Mouse (Mus musculus): ENCODE results near the gene Fahd1. TPM values are rescaled to one million over a fixed set of nuclear protein-coding genes. Genes with fewer than 3 reads are reported as not detected.

Gene Fahd1
- 30.6 TPM for polyA plus RNA-seq (2015; fragmentation: Illumina TruSeq; extraction: RNeasy Lipid Tissue Mini Kit (QIAGEN cat#74804); ENCODE audit: low read depth, low replicate concordance)

DNA sequence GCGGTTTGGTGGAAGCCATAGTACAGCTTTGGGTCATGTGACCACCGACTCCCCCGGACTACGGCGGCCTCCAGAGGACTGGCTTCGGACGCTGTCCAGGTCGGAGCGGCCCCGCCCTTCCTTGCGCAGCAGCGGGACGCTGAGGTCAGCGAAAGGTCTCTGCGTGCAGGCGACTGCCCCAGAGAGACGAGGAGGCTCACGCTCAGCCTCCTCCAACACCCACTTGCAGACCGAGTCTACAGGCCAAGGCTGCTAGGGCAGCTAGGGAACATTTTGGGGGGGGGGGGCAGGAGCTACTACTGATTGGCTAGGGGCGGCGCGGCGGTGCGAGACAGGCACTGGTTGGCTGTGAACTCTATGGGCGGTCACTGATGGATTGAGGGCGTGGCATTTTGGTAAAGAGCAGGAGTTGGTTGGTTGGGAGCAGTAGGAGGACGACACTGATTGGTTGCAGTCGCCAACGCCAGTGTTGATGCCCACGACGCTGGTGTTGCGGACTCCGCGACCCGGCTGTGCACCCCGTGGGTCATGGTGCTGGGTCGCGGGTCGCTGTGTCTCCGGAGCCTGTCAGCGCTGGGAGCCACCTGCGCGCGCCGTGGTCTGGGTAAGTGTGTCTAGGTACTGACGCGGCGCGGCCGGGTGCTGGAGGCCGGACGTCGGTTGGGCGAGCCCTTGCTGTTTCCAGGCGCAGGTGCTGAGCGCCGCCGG is at the start of gene Fahd1:
Gene Fahd1 (minus strand): TSS at position 300 of the 708 bp plus-strand sequence.

DNA sequence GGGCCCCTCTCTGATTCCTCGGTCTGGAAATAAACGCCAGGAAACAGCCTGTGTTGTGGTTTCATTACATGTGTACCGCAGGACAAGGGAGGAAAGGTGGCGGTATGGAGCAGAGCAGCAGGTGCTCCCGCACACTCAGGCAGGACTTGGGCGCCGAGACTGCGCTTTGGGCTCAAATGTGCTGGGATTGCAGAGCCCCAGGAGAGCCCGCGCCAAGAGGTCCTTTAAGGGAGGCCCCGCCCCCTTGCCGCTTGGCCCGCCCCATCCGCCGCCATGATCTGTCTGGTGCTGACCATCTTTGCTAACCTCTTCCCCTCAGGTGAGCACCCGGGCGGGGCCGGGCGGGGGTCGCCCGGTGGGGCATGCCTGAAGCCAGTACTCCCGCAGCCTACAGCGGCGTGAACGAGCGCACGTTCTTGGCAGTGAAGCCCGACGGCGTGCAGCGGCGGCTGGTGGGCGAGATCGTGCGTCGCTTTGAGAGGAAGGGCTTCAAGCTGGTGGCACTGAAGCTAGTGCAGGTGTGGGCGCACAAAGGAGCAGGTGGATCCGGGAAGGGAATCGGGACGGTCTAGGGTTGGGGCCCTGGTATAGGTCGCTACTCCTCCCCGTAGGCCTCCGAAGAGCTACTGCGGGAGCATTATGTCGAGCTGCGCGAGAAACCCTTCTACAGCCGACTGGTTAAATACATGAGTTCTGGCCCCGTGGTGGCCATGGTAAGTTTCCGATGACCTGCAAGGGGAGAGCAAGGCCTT is 46.3 kb upstream of the Fahd1 start, which contains the start of gene Nme3:
Gene Nme3 (plus strand): TSS at position 260 of the 752 bp plus-strand sequence.

DNA sequence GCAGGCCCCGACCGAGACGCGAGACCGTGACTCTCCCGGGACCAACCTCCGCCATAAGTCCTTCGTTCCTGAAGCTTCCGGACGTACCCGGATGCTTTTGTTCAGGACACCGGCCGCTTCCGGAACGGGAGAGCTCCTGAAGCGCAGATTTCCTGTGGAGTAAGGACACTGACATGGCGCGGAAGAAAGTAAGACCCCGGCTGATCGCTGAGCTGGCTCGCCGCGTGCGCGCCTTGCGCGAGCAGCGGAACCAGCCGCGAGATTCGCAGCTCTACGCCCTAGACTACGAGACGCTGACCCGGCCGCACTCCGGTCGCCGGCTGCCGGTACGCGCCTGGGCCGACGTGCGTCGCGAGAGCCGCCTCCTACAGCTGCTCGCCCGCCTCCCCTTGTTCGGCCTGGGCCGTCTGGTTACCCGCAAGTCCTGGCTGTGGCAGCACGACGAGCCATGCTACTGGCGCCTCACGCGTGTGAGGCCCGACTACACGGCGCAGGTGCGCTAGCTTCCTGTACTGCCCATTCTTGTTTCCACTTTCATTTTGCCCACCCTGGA is 44.9 kb upstream of the Fahd1 start, which contains the start of the genes Eme2 and Mrps34:
Gene Eme2 (minus strand): TSS at position 93 of the 553 bp plus-strand sequence.
Gene Mrps34 (plus strand): TSS at position 122 of the 553 bp plus-strand sequence.

DNA sequence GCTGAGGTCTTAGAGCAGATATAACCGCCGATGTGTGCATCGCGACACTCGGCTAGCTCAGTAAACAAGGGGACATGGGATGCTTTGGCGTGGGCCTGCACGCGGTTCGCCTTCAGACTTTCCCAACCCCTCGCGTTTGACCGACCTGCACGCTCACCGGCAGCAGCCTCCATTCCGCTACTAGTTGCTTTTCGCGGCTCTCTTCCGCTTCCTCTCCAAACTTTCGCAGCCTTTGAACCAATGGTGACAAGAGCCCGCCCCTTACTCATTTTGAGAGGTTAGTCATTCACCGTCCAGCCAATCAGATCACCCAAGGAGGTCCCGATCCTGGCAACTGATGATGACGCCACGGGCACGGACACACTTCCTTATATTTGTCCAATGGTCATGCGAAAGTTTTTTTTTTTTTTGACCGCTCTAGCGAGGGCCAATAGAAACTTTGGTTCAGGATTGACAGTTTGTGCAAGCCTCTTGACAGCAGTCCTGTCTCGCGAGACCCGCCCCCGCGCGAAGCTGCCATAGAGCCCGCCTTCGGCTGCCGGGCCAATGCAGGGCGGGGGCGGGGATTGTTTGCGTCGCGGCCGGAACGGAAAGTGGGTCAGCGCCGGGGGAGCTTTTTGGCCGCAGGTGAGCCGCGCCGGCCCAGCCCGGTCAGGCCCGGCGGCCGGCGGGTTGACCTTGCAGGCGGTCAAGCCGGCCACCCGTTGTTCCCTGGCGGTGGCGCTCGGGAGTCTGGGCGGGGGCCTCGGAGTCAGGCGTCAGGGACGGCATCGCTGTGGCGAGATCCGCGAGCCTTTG is 36.2 kb upstream of the Fahd1 start, which contains the start of the genes Nubp2 and Spsb3:
Gene Nubp2 (minus strand): TSS at position 216 of the 798 bp plus-strand sequence.
Gene Spsb3 (plus strand): TSS at position 510 of the 798 bp plus-strand sequence.

DNA sequence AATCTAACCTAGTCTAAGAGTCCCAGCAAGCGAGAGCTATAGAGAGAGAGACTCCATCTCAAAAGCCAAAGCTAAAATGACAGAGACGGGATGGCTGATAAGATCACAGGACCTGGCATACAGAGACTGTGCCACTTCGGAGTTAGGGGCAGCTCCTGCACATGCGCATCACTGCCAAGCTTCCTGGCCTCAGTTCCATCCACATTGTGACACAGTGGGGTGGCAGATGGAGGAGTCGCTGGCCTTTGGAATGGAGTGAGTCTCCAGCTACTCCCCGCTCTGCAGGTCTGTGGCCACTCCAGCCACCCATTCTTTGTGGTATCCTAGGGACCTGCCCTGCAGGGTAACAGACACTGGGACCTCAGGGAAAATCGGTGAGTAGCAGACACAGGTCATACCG is 15.6 kb upstream of the Fahd1 start, which contains the start of gene Igfals:
Gene Igfals (plus strand): TSS at position 222 of the 400 bp plus-strand sequence.

GRCm38 (mm10) chr17:24839842-24840241 is 10.3 kb downstream of the Fahd1 start, which contains the start of gene Hagh:
Gene Hagh, plus strand, starts transcription at chr17:24840143.

DNA sequence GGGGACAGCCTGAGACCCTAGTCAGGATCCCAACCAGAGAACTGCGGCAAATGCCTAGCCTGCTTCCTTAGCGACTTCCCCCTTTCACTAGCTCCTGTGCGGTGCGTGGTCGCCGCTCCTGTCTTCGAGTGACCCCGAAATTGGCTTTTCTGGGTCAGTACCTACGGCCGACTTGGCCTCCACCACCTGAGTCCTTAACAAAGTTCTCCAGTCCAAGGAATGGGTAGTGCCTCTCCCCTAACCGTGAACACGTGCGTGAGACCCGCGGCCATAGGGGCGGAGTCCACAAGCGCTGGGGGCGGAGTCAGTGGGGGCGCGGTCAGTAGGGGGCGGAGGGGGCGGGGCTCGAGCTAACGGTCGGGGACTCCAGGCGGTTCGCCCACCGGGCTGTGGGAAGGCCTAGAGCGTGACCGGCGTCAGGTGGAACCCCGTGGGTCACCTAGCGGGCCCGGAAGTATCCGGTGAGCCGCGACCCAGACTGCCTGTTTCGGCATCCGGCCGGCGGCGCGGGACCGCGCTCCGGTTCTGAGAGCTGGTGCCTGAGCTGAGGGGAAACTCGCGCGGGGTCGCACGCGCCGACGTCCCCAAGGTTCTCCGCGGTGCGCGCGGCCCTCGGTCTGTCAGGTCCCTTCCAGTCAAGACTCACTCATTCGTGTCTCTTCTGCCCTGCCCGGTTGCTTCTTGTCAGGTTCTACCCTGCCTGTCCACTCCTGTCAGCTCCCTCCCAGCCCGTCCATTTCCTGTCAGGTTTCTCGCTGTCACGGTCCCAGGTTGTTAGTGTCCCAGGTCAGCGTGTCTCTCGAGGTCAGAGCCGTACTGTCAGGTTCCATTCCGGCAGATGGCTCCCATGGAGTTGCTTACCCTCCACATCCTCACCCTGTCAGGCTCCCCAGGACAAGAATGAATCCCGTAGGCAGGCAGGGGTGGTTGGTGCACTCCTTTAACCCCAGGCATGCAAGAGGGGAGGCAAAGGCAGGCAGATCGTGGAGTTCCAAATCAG is 45.9 kb downstream of the Fahd1 start, which contains the start of gene Meiob:
Gene Meiob (plus strand): TSS at position 338 of the 1,000 bp plus-strand sequence.

Other genes starting within 250 kb of the Fahd1 start
- 97.7 TPM for gene Tsc2, start 217.7 kb downstream of the Fahd1 start, polyA plus RNA-seq (2015; fragmentation: Illumina TruSeq; extraction: RNeasy Lipid Tissue Mini Kit (QIAGEN cat#74804); ENCODE audit: low read depth, low replicate concordance)
- gene Nthl1, start 217.7 kb downstream of the Fahd1 start, polyA plus RNA-seq (2015; fragmentation: Illumina TruSeq; extraction: RNeasy Lipid Tissue Mini Kit (QIAGEN cat#74804); ENCODE audit: low read depth, low replicate concordance) = 9.6 TPM
- gene Slc9a3r2, start 200.0 kb downstream of the Fahd1 start, polyA plus RNA-seq (2015; fragmentation: Illumina TruSeq; extraction: RNeasy Lipid Tissue Mini Kit (QIAGEN cat#74804); ENCODE audit: low read depth, low replicate concordance) = 49.3 TPM
- gene Npw, start 191.9 kb downstream of the Fahd1 start, polyA plus RNA-seq (2015; fragmentation: Illumina TruSeq; extraction: RNeasy Lipid Tissue Mini Kit (QIAGEN cat#74804); ENCODE audit: low read depth, low replicate concordance) = not detected
- gene Zfp598, start 180.7 kb downstream of the Fahd1 start, polyA plus RNA-seq (2015; fragmentation: Illumina TruSeq; extraction: RNeasy Lipid Tissue Mini Kit (QIAGEN cat#74804); ENCODE audit: low read depth, low replicate concordance) = 31.2 TPM
- 193 TPM for gene Syngr3, start 160.4 kb downstream of the Fahd1 start, polyA plus RNA-seq (2015; fragmentation: Illumina TruSeq; extraction: RNeasy Lipid Tissue Mini Kit (QIAGEN cat#74804); ENCODE audit: low read depth, low replicate concordance)
- gene Gfer, start 154.2 kb downstream of the Fahd1 start, polyA plus RNA-seq (2015; fragmentation: Illumina TruSeq; extraction: RNeasy Lipid Tissue Mini Kit (QIAGEN cat#74804); ENCODE audit: low read depth, low replicate concordance) = 22.1 TPM
- gene Noxo1, start 154.1 kb downstream of the Fahd1 start, polyA plus RNA-seq (2015; fragmentation: Illumina TruSeq; extraction: RNeasy Lipid Tissue Mini Kit (QIAGEN cat#74804); ENCODE audit: low read depth, low replicate concordance) = 3.3 TPM
- gene Tbl3, start 142.7 kb downstream of the Fahd1 start, polyA plus RNA-seq (2015; fragmentation: Illumina TruSeq; extraction: RNeasy Lipid Tissue Mini Kit (QIAGEN cat#74804); ENCODE audit: low read depth, low replicate concordance) = 28.6 TPM
- gene Rnf151, start 132.3 kb downstream of the Fahd1 start, polyA plus RNA-seq (2015; fragmentation: Illumina TruSeq; extraction: RNeasy Lipid Tissue Mini Kit (QIAGEN cat#74804); ENCODE audit: low read depth, low replicate concordance) = not detected
- gene Rps2, start 132.2 kb downstream of the Fahd1 start, polyA plus RNA-seq (2015; fragmentation: Illumina TruSeq; extraction: RNeasy Lipid Tissue Mini Kit (QIAGEN cat#74804); ENCODE audit: low read depth, low replicate concordance) = 796 TPM
- gene Ndufb10, start 125.9 kb downstream of the Fahd1 start, polyA plus RNA-seq (2015; fragmentation: Illumina TruSeq; extraction: RNeasy Lipid Tissue Mini Kit (QIAGEN cat#74804); ENCODE audit: low read depth, low replicate concordance) = 517 TPM
- gene Rpl3l, start 122.5 kb downstream of the Fahd1 start, polyA plus RNA-seq (2015; fragmentation: Illumina TruSeq; extraction: RNeasy Lipid Tissue Mini Kit (QIAGEN cat#74804); ENCODE audit: low read depth, low replicate concordance) = 1.1 TPM
- gene Msrb1, start 113.7 kb downstream of the Fahd1 start, polyA plus RNA-seq (2015; fragmentation: Illumina TruSeq; extraction: RNeasy Lipid Tissue Mini Kit (QIAGEN cat#74804); ENCODE audit: low read depth, low replicate concordance) = 54.9 TPM
- gene Hs3st6, start 97.4 kb downstream of the Fahd1 start, polyA plus RNA-seq (2015; fragmentation: Illumina TruSeq; extraction: RNeasy Lipid Tissue Mini Kit (QIAGEN cat#74804); ENCODE audit: low read depth, low replicate concordance) = not detected
- gene Meiob, start 46.1 kb downstream of the Fahd1 start, polyA plus RNA-seq (2015; fragmentation: Illumina TruSeq; extraction: RNeasy Lipid Tissue Mini Kit (QIAGEN cat#74804); ENCODE audit: low read depth, low replicate concordance) = not detected
- 182 TPM for gene Hagh, start 10.2 kb downstream of the Fahd1 start, polyA plus RNA-seq (2015; fragmentation: Illumina TruSeq; extraction: RNeasy Lipid Tissue Mini Kit (QIAGEN cat#74804); ENCODE audit: low read depth, low replicate concordance)
- gene Igfals, start 15.6 kb upstream of the Fahd1 start, polyA plus RNA-seq (2015; fragmentation: Illumina TruSeq; extraction: RNeasy Lipid Tissue Mini Kit (QIAGEN cat#74804); ENCODE audit: low read depth, low replicate concordance) = not detected
- gene Nubp2, start 36.0 kb upstream of the Fahd1 start, polyA plus RNA-seq (2015; fragmentation: Illumina TruSeq; extraction: RNeasy Lipid Tissue Mini Kit (QIAGEN cat#74804); ENCODE audit: low read depth, low replicate concordance) = 42.4 TPM
- 74.8 TPM for gene Spsb3, start 36.3 kb upstream of the Fahd1 start, polyA plus RNA-seq (2015; fragmentation: Illumina TruSeq; extraction: RNeasy Lipid Tissue Mini Kit (QIAGEN cat#74804); ENCODE audit: low read depth, low replicate concordance)
- gene Eme2, start 44.7 kb upstream of the Fahd1 start, polyA plus RNA-seq (2015; fragmentation: Illumina TruSeq; extraction: RNeasy Lipid Tissue Mini Kit (QIAGEN cat#74804); ENCODE audit: low read depth, low replicate concordance) = 29.7 TPM
- 84.8 TPM for gene Mrps34, start 44.8 kb upstream of the Fahd1 start, polyA plus RNA-seq (2015; fragmentation: Illumina TruSeq; extraction: RNeasy Lipid Tissue Mini Kit (QIAGEN cat#74804); ENCODE audit: low read depth, low replicate concordance)
- gene Nme3, start 46.1 kb upstream of the Fahd1 start, polyA plus RNA-seq (2015; fragmentation: Illumina TruSeq; extraction: RNeasy Lipid Tissue Mini Kit (QIAGEN cat#74804); ENCODE audit: low read depth, low replicate concordance) = 78.4 TPM
- gene Mapk8ip3, start 86.6 kb upstream of the Fahd1 start, polyA plus RNA-seq (2015; fragmentation: Illumina TruSeq; extraction: RNeasy Lipid Tissue Mini Kit (QIAGEN cat#74804); ENCODE audit: low read depth, low replicate concordance) = 214 TPM
- gene Jpt2, start 110.3 kb upstream of the Fahd1 start, polyA plus RNA-seq (2015; fragmentation: Illumina TruSeq; extraction: RNeasy Lipid Tissue Mini Kit (QIAGEN cat#74804); ENCODE audit: low read depth, low replicate concordance) = 7.4 TPM
- gene Cramp1l, start 165.4 kb upstream of the Fahd1 start, polyA plus RNA-seq (2015; fragmentation: Illumina TruSeq; extraction: RNeasy Lipid Tissue Mini Kit (QIAGEN cat#74804); ENCODE audit: low read depth, low replicate concordance) = 11.8 TPM
- 13.7 TPM for gene Ift140, start 165.7 kb upstream of the Fahd1 start, polyA plus RNA-seq (2015; fragmentation: Illumina TruSeq; extraction: RNeasy Lipid Tissue Mini Kit (QIAGEN cat#74804); ENCODE audit: low read depth, low replicate concordance)
- 13.5 TPM for gene Tmem204, start 233.2 kb upstream of the Fahd1 start, polyA plus RNA-seq (2015; fragmentation: Illumina TruSeq; extraction: RNeasy Lipid Tissue Mini Kit (QIAGEN cat#74804); ENCODE audit: low read depth, low replicate concordance)

Data from brain, adult 10 weeks (tissue).